Mouse (Mus musculus): ENCODE measurements around the gene 9130008F23Rik.

GRCm38 (mm10) chr17:40831870-40832269 lies 48.5 kb downstream of the 9130008F23Rik start:
- peak; percentile 41 for TF ChIP-seq CTCF (IDR thresholded peaks at IDR 0.05; ENCODE audit: low read depth)
- TF ChIP-seq EP300 (IDR thresholded peaks at IDR 0.05; ENCODE audit: low read depth) = no peak

Data from liver, postnatal 0 days (tissue).